Mouse (Mus musculus): ENCODE results near the gene P4htm. TPM values are rescaled to one million over a fixed set of nuclear protein-coding genes. Genes with fewer than 3 reads are reported as not detected.

The P4htm gene
- polyA plus RNA-seq, 1 experiment = 5.9 TPM

DNA sequence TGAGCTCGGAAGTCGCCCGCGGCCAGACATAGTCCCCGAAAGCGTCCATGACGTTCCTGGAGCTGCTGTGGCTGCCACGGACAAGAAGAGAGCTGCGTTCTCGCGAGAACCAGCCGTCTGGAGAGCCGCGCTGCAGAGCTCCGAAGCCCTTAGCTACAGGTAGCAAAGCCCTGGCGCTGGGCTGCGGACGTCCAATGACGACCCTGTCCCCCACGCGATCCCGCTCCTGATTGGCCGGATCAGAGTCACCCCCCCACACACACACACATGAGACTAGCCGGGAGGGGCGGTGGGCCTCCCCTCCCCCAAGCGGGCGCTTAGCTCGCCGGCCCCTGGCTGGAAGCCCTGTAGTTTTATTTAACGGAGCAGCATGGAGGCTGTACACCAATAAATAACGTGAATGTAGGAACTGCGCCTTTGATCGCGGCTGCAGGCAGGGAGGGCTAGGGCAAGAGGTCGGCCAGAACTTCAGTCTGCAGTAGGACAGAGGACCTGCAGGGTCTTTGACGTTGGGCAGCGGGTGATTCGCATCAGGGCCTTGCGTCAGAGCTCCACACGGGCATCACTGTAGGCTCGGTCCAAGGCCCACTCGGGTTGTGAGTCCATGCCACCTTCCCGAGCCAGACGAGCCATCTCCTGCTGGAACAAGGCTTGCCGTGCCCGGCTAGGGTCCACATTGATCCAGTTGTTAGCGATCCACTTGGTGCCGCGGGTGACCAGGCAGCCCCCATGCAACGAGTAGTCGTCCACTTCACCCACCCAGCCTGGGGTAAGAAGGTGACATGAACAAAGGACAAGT lies 18.7 kb downstream of the P4htm start, which contains the start of gene Wdr6:
TSS of gene Wdr6 (minus strand) at position 195 of the 799 bp plus-strand sequence.
- Histone ChIP-seq H3K36me3 (ENCODE audit: control insufficient read depth, insufficient read depth, low read length) (peaks cover 4% of the 10 kb centered on the region; the same call in 1 of the 2 replicates), H3K27ac (ENCODE audit: insufficient read depth, low read length) (peak within 1 kb of the TSS; percentile 88), H3K4me3 (ENCODE audit: extremely low read depth, insufficient read depth, insufficient read length) (peak within 1 kb of the TSS; percentile 96), H3K27me3 (ENCODE audit: control insufficient read depth, insufficient read depth, low read length) (no peaks in the 10 kb centered on the region), H3K4me1 (ENCODE audit: control insufficient read depth, insufficient read depth, insufficient read length) (peaks cover 3% of the 10 kb centered on the region; the same call in 1 of the 2 replicates)
- TF ChIP-seq POLR2A (IDR thresholded peaks at IDR 0.05; ENCODE audit: low read depth, low read length) = peak; percentile 48; the same call in 1 of the 2 replicates
- no peak for TF ChIP-seq CTCF (IDR thresholded peaks at IDR 0.05; ENCODE audit: extremely low read depth, insufficient read depth, insufficient read length, insufficient replicate concordance)
- DNase-seq (ENCODE audit: low read depth in 1 of 2, low spot score in 2 of 2) = peak; percentile 85 to 92
- WGBS = 9% methylated on average over 51 of the region's 51 CpGs

DNA sequence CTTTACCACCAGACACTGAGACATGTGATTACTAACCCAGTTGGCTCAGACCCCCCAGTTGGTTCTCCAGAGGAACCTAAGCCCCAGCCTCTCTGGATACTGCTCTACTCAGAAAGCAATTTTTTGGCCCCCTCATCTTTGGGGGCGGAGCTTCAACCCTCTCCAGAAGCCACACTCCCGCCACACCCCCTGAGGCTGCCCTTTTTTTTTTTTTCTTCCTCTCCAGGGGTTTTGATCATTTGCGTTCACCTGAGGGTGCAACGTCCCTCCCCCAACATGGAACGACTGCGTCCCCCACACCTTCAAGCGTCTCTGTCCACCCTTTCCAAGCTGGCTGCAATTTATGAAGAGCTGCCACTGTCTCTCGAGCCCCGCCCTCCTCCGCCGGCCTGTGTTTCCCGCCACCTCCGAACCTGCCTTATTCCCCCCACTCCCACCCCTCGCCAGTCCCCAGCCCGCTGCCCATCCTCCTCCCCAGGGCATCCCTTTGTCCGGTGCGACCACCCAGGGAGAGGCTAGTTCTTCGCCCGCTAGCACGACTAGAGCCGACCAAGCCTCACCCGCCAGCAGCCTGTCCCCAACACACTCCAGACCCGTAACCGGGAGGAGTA lies 19.4 kb downstream of the P4htm start:
- WGBS = 1% methylated on average over 24 of the region's 24 CpGs
- no peak for DNase-seq (ENCODE audit: low read depth in 1 of 2, low spot score in 2 of 2)
- Histone ChIP-seq H3K4me1 (ENCODE audit: control insufficient read depth, insufficient read depth, insufficient read length) (peaks cover 3% of the 10 kb centered on the region; the same call in 1 of the 2 replicates), H3K27ac (ENCODE audit: insufficient read depth, low read length) (peak overlapping the region; percentile 88), H3K4me3 (ENCODE audit: extremely low read depth, insufficient read depth, insufficient read length) (peak overlapping the region; percentile 96), H3K27me3 (ENCODE audit: control insufficient read depth, insufficient read depth, low read length) (no peaks in the 10 kb centered on the region), H3K36me3 (ENCODE audit: control insufficient read depth, insufficient read depth, low read length) (peaks cover 6% of the 10 kb centered on the region)
- no peak for TF ChIP-seq CTCF (IDR thresholded peaks at IDR 0.05; ENCODE audit: extremely low read depth, insufficient read depth, insufficient read length, insufficient replicate concordance)
- no peak for TF ChIP-seq POLR2A (IDR thresholded peaks at IDR 0.05; ENCODE audit: low read depth, low read length)

DNA sequence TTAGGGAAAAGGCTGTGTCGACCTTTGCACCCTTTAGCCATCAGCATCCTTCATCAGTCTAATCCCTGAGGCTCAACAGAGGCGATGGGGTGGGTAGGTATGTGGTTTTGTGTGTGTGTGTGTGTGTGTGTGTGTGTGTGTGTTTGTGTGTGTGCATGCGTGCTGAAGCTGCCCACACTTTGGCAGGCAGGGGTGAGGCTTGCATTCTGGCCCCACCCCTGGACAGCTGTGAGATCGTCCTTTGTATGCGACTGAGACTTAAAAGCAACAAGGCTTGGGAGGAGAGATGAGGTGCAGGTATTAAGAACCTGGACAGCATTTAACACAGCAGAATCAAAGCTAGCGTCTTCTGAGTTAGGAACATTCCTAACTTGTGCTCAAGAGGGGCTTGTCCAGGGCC lies 20.4 kb downstream of the P4htm start:
- TF ChIP-seq POLR2A (IDR thresholded peaks at IDR 0.05; ENCODE audit: low read depth, low read length) = no peak
- no peak for TF ChIP-seq CTCF (IDR thresholded peaks at IDR 0.05; ENCODE audit: extremely low read depth, insufficient read depth, insufficient read length, insufficient replicate concordance)
- peaks cover 3% of the 10 kb centered on the region; the same call in 1 of the 2 replicates for H3K4me1 ChIP-seq (ENCODE audit: control insufficient read depth, insufficient read depth, insufficient read length)
- H3K36me3 ChIP-seq (ENCODE audit: control insufficient read depth, insufficient read depth, low read length) = peaks cover 10% of the 10 kb centered on the region
- no peaks in the 10 kb centered on the region for H3K27me3 ChIP-seq (ENCODE audit: control insufficient read depth, insufficient read depth, low read length)
- H3K4me3 ChIP-seq (ENCODE audit: extremely low read depth, insufficient read depth, insufficient read length) = no peak overlapping the region
- H3K27ac ChIP-seq (ENCODE audit: insufficient read depth, low read length) = no peak overlapping the region
- no peak for DNase-seq (ENCODE audit: low read depth in 1 of 2, low spot score in 2 of 2)
- 60% methylated on average over 6 of the region's 6 CpGs for WGBS

GRCm38 (mm10) chr9:108575321-108576297 lies 21.9 kb downstream of the P4htm start:
- Histone ChIP-seq H3K4me1 (ENCODE audit: control insufficient read depth, insufficient read depth, insufficient read length) (peaks cover 3% of the 10 kb centered on the region; the same call in 1 of the 2 replicates), H3K27ac (ENCODE audit: insufficient read depth, low read length) (no peak overlapping the region), H3K27me3 (ENCODE audit: control insufficient read depth, insufficient read depth, low read length) (no peaks in the 10 kb centered on the region), H3K36me3 (ENCODE audit: control insufficient read depth, insufficient read depth, low read length) (peaks cover 15% of the 10 kb centered on the region), H3K4me3 (ENCODE audit: extremely low read depth, insufficient read depth, insufficient read length) (no peak overlapping the region)
- WGBS = 92% methylated on average over 37 of the region's 37 CpGs
- TF ChIP-seq CTCF (IDR thresholded peaks at IDR 0.05; ENCODE audit: extremely low read depth, insufficient read depth, insufficient read length, insufficient replicate concordance) (no peak), POLR2A (IDR thresholded peaks at IDR 0.05; ENCODE audit: low read depth, low read length) (no peak)
- no peak for DNase-seq (ENCODE audit: low read depth in 1 of 2, low spot score in 2 of 2)

DNA sequence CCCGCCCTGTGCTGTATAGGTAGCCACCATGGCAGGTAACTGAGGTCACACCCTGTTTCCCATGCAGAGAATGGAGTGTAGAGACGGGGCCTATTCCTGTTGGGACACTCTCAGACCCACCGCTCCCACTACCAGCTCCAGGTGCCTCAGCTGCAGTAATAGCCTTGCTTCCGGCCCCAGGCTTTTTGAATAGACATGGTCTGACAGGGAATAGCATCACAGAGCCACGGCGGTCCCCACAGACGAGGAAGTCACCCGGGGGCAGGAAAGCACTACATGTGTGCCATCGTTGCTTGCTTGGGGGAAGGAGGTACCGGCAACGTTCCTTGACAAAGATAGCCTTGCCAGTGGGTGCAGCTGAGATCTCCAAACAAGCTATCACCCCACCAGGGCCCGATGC lies 22.5 kb downstream of the P4htm start:
- H3K36me3 ChIP-seq (ENCODE audit: control insufficient read depth, insufficient read depth, low read length) = peaks cover 15% of the 10 kb centered on the region
- no peak overlapping the region for H3K27ac ChIP-seq (ENCODE audit: insufficient read depth, low read length)
- no peak for DNase-seq (ENCODE audit: low read depth in 1 of 2, low spot score in 2 of 2)
- no peak for TF ChIP-seq CTCF (IDR thresholded peaks at IDR 0.05; ENCODE audit: extremely low read depth, insufficient read depth, insufficient read length, insufficient replicate concordance)
- no peak for TF ChIP-seq POLR2A (IDR thresholded peaks at IDR 0.05; ENCODE audit: low read depth, low read length)
- H3K4me3 ChIP-seq (ENCODE audit: extremely low read depth, insufficient read depth, insufficient read length) = no peak overlapping the region
- 80% methylated on average over 12 of the region's 12 CpGs for WGBS
- no peaks in the 10 kb centered on the region for H3K27me3 ChIP-seq (ENCODE audit: control insufficient read depth, insufficient read depth, low read length)
- peaks cover 3% of the 10 kb centered on the region; the same call in 1 of the 2 replicates for H3K4me1 ChIP-seq (ENCODE audit: control insufficient read depth, insufficient read depth, insufficient read length)
